Mouse (Mus musculus) embryonic fibroblast, embryonic 13.5 days (primary cell): ENCODE measurements around the gene Cdh13.

Source experiments
- CTCF ChIP-seq: IDR thresholded peaks from 2 replicates; pipeline ENCODE4 v1.5.1; 2011; ENCODE audit warnings: mild to moderate bottlenecking, control low read depth, low read length, moderate library complexity, borderline replicate concordance; ENCODE audit not compliant: insufficient read depth
- POLR2A ChIP-seq: IDR thresholded peaks from 2 replicates; pipeline ENCODE4 v1.6.1; 2011; ENCODE audit warnings: low read depth, mild to moderate bottlenecking, control low read depth, low read length, moderate library complexity

DNA sequence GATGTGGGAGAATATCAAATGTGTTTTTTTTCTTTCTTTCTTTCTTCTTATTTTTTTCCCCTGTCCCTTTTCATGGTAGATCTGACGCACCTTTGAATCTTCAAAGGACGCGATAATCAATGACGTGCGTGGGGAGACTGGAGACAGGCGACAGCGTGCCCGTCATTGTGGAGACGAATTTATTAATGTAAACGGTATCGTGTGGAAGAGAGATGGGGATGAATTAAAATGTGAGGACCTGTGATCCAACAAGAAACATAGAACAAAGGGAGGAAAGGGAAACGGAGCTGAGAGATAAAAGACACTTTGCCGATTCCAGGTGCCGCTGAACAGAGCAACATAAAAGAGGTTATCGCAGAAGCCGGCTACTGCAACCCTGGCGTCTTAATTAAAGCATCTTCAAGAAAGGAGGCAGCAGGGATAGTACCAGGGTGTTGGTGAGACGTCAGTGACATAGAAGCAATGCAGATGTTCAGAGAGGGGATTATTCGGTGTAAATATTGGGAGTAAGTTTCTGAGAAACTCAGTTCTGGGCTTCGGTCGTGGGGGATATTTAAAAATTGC lies 464.6 kb downstream of the Cdh13 start:
- TF ChIP-seq CTCF (no peak), POLR2A (no peak)
